Comparison of ENCODE assay signal across 20 mouse cellular contexts in the genomic region with DNA sequence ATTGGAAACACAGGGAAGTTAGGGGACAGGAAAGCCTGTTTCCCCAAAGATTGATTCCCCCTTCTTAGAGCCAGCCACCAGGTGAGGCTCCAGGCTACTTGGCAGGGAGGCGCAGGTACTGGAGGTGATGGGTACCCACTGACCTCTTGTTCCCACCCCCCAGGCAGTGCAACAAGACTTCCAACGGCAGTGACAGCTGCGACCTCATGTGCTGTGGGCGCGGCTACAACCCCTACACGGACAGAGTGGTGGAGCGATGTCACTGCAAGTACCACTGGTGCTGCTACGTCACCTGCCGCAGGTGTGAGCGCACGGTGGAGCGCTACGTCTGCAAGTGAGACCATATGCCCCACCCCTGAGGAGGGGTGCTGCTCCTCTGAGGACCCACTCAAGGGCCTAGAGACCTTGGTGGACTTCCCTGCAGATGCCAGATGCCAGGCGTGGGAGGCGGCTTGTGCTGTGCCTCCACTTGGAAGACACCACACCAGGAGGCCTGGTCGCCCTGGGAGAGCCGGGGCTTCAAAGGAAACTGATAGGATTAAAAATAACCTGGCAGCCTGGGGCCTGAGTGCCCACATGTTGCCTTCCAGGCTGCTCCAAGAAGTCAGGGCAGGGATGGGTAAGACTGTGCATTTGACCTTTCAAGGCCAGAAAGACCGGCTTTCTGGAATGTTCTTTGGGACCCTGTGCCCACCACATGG. TPM values are rescaled to one million over a fixed set of nuclear protein-coding genes. Genes with fewer than 3 reads are reported as not detected.
DNase-seq lines count a peak whose midpoint lies in the region; ATAC-seq lines count a peak whose summit lies in the region.
"Had no signal": no experiment of that assay in that cellular context is flagged by ENCODE, and none has a peak within 500 bp of the region (broad histone marks: within the 10 kb centered on the region; RNA-seq: fewer than 3 reads in every experiment).

No protein-coding gene starts in this region.

- 66% methylated on average over 18 of the region's 18 CpGs for whole genome bisulfite sequencing in heart, embryonic 11.5 days (ENCODE audit: insufficient replicate concordance)

- no peak for ATAC-seq in heart, embryonic 11.5 days (replicated peaks; ENCODE audit: insufficient number of reproducible peaks, low FRiP score, low TSS enrichment)
- no peak for ATAC-seq in megakaryocyte, adult 5-6 weeks (ENCODE audit: poor library complexity, severe bottlenecking)
- ATAC-seq: forebrain, embryonic 14.5 days; intestine, embryonic 16.5 days had no signal

- H3K9me3 ChIP-seq in heart, embryonic 11.5 days (replicated peaks; ENCODE audit: control insufficient read depth, low read length): no peaks in the 10 kb centered on the region
- peaks cover 16% of the 10 kb centered on the region for H3K9me3 ChIP-seq in megakaryocyte, embryonic 14.5 days
- H3K9me3 ChIP-seq: embryonic facial prominence, embryonic 15.5 days; forebrain, embryonic 10.5 days; hindbrain, embryonic 15.5 days had no signal

- H3K27ac ChIP-seq in heart, embryonic 11.5 days (ENCODE audit: low read depth, low read length): no peak overlapping the region
- H3K27ac ChIP-seq: embryonic facial prominence, embryonic 15.5 days; forebrain, embryonic 10.5 days; hindbrain, embryonic 15.5 days had no signal

- no peak overlapping the region for H3K9ac ChIP-seq in heart, embryonic 11.5 days (ENCODE audit: low read depth, low read length)
- H3K9ac ChIP-seq: embryonic facial prominence, embryonic 15.5 days; hindbrain, embryonic 15.5 days had no signal

- no peaks in the 10 kb centered on the region for H3K27me3 ChIP-seq in heart, embryonic 11.5 days (ENCODE audit: control insufficient read depth, insufficient read depth, low read length)
- peaks cover 76% of the 10 kb centered on the region for H3K27me3 ChIP-seq in megakaryocyte, embryonic 14.5 days (replicated peaks)
- H3K27me3 ChIP-seq: embryonic facial prominence, embryonic 15.5 days; hindbrain, embryonic 15.5 days had no signal

- no peak overlapping the region for H3K4me2 ChIP-seq in heart, embryonic 11.5 days
- H3K4me2 ChIP-seq: embryonic facial prominence, embryonic 15.5 days; hindbrain, embryonic 15.5 days had no signal

- DNase-seq in heart, adult 11 months: peak; percentile 95
- DNase-seq in gastrocnemius, postnatal 25 days: peak; percentile 65
- peak; percentile 31 for DNase-seq in heart, postnatal 4 days
- no peak for DNase-seq in kidney, adult 11 months
- no peak for DNase-seq in right cerebral cortex, adult 18-20 months
- DNase-seq: adrenal gland, postnatal 36 days; cerebellum, adult 11 months; cerebellum, adult 8-10 months; cerebellum, postnatal 14 days; embryo, embryonic 11 days had no signal

- 0 out of 2 replicates have a peak, but pooled peaks cover 4% of the 10 kb centered on the region for H3K36me3 ChIP-seq in heart, embryonic 11.5 days (ENCODE audit: control insufficient read depth, insufficient read depth, low read length)
- H3K36me3 ChIP-seq in megakaryocyte, embryonic 14.5 days (replicated peaks; ENCODE audit: low read length): no peaks in the 10 kb centered on the region
- H3K36me3 ChIP-seq: forebrain, embryonic 10.5 days; hindbrain, embryonic 15.5 days had no signal

- no peak overlapping the region for H3K4me3 ChIP-seq in heart, embryonic 11.5 days (ENCODE audit: low read depth, low read length)
- H3K4me3 ChIP-seq in megakaryocyte, embryonic 14.5 days (replicated peaks): peak overlapping the region; percentile 67
- H3K4me3 ChIP-seq: embryonic facial prominence, embryonic 15.5 days; erythroblast, embryonic 14.5 days; forebrain, embryonic 10.5 days; hindbrain, embryonic 15.5 days had no signal

- H3K4me1 ChIP-seq in heart, embryonic 11.5 days (ENCODE audit: control insufficient read depth, insufficient read depth, low read length): peaks cover 74% of the 10 kb centered on the region
- peaks cover 73% of the 10 kb centered on the region for H3K4me1 ChIP-seq in megakaryocyte, embryonic 14.5 days

RNA-seq across cellular contexts. Expression of a gene that starts 18.2 kb away (rescaled TPM):
- 24.5 and 24.7 TPM in 2 replicates for polyA plus RNA-seq in heart, embryonic 11.5 days (2014; fragmentation: Nextera tagmentation; extraction: Ambion mirVana)
- 1.6 and 9.0 TPM in 2 replicates for polyA plus RNA-seq in megakaryocyte, embryonic 14.5 days (2012; ENCODE audit: insufficient read depth, low replicate concordance)
- 0.05 TPM in 1 of 2 replicates, not detected in the other for total RNA-seq in megakaryocyte, adult 5-6 weeks (2015)
- 0.15 TPM in 1 of 2 replicates, not detected in the other for total RNA-seq in megakaryocyte, adult 5-6 weeks (2017)
- total RNA-seq in gastrocnemius, postnatal 25 days (2021): 1 to 10 TPM; 5.7 to 6.6 TPM
- total RNA-seq in heart, postnatal 4 days (2021): 1 to 10 TPM; 4.4 to 5.7 TPM
- total RNA-seq: common myeloid progenitor, adult 5-6 weeks had no signal
- polyA plus RNA-seq: erythroblast, embryonic 14.5 days had no signal

Comparison
In these comparisons a context has a peak if more than half of its experiments do, and no peak if none do; other contexts are left out.
1. DNase-seq: peak in heart, adult 11 months (single experiment), gastrocnemius, postnatal 25 days (single experiment) and heart, postnatal 4 days (single experiment); none in kidney, adult 11 months (single experiment) and right cerebral cortex, adult 18-20 months (single experiment).
2. RNA of a gene that starts 18.2 kb away (total RNA-seq): 5.7 to 6.6 TPM in gastrocnemius, postnatal 25 days and 4.4 to 5.7 TPM in heart, postnatal 4 days; 0.05 to 0.15 TPM in megakaryocyte, adult 5-6 weeks; every median in the first group is over 4 times any median in the second.